Mouse (Mus musculus) cortical plate, adult 2 months (tissue): ENCODE measurements around the gene Zc3h7b.

Source experiments
- CTCF ChIP-seq: fragments of 200-500 bp; IDR thresholded peaks from 2 replicates; pipeline ENCODE4 v1.5.1; 2011; ENCODE audit warnings: mild to moderate bottlenecking, control low read depth, low read length; ENCODE audit not compliant: insufficient read depth; ENCODE audit errors: extremely low read depth
- POLR2A ChIP-seq: fragments of 200-500 bp; IDR thresholded peaks from 2 replicates; pipeline ENCODE4 v1.6.1; 2011; ENCODE audit warnings: mild to moderate bottlenecking, low read length, control low read depth; ENCODE audit not compliant: insufficient read depth; ENCODE audit errors: extremely low read depth

- TF ChIP-seq POLR2A (no peak), CTCF (no peak)
Measured at GRCm38 (mm10) chr15:81761381-81761780, 16.5 kb downstream of the Zc3h7b start.
